Mouse (Mus musculus) v-Abl transformed pro-B cells (cell line): ENCODE data around the gene Fam13a.

ENCODE experiments used
- in situ Hi-C, 2 experiments: fragments of 400-800 bp; cut with MboI; formaldehyde crosslinking; loops; one replicate each; pipeline ENCODE4 v1.15.1; 2025; ENCODE audit not compliant: unreplicated experiment in 2 of 2

Fam13a gene

GRCm38 (mm10) chr6:58946246-58946645 is 78.1 kb downstream of the Fam13a start:
- in situ Hi-C loops = no loop called here

- in situ Hi-C loops = no loop called here
Measured at GRCm38 (mm10) chr6:58943958-58944357, 80.4 kb downstream of the Fam13a start.

DNA sequence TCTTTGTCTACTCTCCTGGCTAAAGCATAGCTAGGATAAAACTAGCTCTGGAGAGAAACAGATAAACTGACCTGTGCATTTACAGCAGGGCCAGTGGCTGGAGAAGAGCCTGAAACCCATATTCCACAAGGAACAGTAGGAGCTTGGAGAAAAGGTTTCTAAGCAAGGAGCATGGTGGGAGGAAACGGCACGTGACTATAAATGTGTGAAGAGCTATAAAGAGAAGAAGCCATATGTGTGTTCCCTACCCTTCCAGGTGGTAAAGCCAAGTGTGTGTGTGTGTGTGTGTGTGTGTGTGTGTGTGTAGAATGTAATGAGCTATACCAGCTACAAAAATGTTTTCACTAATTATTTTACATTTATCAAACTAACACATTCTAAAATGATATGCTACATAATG is 82.1 kb downstream of the Fam13a start:
- in situ Hi-C loops = no loop called here

- in situ Hi-C loops = no loop called here
Measured at GRCm38 (mm10) chr6:58937726-58938125, 86.6 kb downstream of the Fam13a start.

- in situ Hi-C loops = no loop called here
Measured at GRCm38 (mm10) chr6:58934144-58934543, 90.2 kb downstream of the Fam13a start.

DNA sequence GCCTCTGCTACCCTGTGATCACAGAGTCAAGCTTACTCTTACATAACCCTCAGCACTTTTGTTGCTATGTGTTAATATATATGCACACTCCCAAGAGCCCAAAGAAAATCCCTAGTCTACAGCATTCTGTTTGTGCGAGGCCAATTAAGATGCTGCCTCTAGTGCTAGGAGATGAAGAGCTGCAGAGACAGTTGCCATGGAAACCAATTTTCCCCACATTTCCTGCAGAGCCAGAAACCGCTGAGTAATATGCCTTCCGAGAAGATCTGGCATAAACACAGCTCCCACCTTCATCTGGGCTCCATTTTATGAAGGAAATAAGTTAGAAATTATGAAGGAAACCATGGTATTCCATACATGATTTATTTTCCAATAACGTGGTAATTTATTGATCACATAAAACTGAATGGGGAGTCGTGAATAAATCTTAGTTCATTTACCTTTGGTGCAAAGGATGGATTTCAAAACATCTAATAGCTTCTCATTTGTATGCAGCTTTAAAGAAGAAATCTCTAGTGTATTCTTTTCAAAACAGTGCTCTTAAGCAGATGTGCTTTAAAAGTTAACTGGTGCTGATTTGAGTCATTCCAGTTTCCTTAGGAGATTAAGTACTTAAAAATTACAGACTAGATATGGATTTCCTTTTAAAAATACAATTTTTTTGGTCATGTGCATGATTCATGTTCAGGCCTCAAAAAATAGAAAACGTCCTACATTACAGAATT is 91.0 kb downstream of the Fam13a start:
- in situ Hi-C loops = no loop called here

GRCm38 (mm10) chr6:58932515-58933188 is 91.7 kb downstream of the Fam13a start:
- in situ Hi-C loops = no loop called here

DNA sequence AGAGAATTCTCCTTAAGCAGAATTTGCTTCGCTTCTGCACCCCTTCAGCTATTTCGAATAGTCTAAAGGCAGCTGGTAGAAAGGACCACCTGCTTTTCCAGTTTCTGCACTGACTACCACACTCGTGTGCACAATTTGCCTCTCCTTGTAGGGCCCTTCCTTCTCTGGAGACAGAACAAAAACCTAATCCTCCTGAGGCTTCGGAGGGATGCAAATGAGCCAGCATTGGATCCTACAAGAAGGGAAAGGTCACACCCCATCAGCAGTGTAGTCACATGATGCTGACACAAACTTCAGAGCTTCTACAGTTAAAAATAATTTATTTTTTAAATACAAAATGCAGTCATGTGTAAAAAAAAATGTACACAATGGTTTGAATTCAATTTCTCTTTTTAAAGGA is 93.2 kb downstream of the Fam13a start:
- in situ Hi-C loops = no loop called here

DNA sequence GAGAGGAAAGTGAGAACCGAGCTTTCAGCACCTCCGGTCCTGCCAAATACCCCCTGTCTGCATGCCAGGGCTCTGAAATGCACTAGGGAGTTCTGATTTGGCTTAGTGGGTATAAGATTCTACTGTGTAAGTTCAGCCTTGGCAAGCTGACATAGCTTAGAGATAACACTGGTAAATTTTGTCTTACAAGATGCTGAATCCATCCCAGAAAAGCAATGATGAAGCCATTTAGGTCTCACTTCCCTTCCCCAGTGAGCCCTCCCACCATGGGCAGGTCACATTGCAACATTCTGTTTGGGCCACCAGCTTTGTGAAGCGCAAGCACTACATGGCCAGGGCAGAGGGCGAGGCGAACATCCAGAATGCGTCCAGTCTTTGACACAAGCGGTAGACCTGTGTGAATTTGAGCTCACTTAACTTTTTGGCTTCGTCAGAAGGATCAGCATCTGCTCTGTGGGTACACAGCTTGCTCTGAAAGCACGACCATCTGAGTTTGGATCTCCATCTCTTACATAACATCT is 94.4 kb downstream of the Fam13a start:
- in situ Hi-C loops = no loop called here

- in situ Hi-C loops = no loop called here
Measured at GRCm38 (mm10) chr6:58927881-58928280, 96.5 kb downstream of the Fam13a start.

- in situ Hi-C loops = no loop called here
Measured at GRCm38 (mm10) chr6:58922511-58922910, 101.8 kb downstream of the Fam13a start.

GRCm38 (mm10) chr6:58921623-58922022 is 102.7 kb downstream of the Fam13a start:
- in situ Hi-C loops = no loop called here

DNA sequence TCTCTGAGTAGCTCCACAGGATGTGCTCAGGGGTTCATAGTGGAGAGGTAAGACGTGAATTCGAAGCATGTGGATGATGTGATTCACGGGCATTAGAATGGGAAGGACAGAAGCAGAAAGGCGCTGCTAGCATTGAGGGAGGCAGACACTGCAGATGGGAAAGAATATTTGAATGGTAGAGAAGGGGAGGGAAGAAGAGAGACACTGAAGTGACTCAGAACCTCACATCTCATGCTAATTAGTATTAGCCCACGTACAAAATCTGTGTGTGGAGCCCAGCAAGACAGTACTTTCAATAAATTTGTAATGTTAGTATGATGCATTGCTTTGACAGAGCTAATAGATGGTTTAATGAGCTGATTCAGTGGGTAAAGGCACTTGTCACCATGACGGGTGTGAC is 103.6 kb downstream of the Fam13a start:
- in situ Hi-C loops = no loop called here

- in situ Hi-C loops = no loop called here
Measured at GRCm38 (mm10) chr6:58916498-58916897, 107.9 kb downstream of the Fam13a start.

GRCm38 (mm10) chr6:58913971-58914370 is 110.4 kb downstream of the Fam13a start:
- in situ Hi-C loops = no loop called here

- in situ Hi-C loops = no loop called here
Measured at GRCm38 (mm10) chr6:58913551-58913950, 110.8 kb downstream of the Fam13a start.

GRCm38 (mm10) chr6:58912842-58913241 is 111.5 kb downstream of the Fam13a start:
- in situ Hi-C loops = no loop called here

- in situ Hi-C loops = no loop called here
Measured at GRCm38 (mm10) chr6:58907791-58908190, 116.6 kb downstream of the Fam13a start.

GRCm38 (mm10) chr6:58907336-58907735 is 117.0 kb downstream of the Fam13a start:
- in situ Hi-C loops = no loop called here

GRCm38 (mm10) chr6:58906852-58907261 is 117.5 kb downstream of the Fam13a start, which contains the start of gene Nap1l5:
Gene Nap1l5, minus strand, starts transcription at chr6:58907076.
- in situ Hi-C loops = no loop called here

DNA sequence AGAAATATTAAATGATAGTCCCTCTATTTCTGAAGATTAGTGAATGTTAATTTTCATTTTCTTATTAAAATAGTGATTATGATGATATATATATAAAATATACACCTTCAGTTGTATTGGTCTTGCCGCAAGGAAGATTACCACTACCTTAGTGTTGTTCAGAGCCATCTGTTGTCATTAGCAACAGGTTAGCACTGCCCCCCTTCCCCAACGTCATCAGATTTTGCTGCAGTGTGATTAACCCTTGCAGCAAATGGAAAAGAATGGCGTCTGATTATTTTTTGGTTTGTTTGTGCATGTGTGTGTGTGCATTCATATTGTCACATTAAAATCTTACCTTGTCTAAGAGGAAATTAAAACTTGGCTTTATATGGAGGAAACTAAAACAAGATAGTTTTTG is 119.8 kb downstream of the Fam13a start:
- in situ Hi-C loops = no loop called here

GRCm38 (mm10) chr6:58903171-58903570 is 121.2 kb downstream of the Fam13a start:
- in situ Hi-C loops = no loop called here
